Mouse (Mus musculus): Measurements from ENCODE around the gene Fam20b.

- TF ChIP-seq POLR2A (IDR thresholded peaks at IDR 0.05; ENCODE audit: borderline replicate concordance, insufficient read depth, low read length) = no peak
- no peak for TF ChIP-seq CTCF (IDR thresholded peaks at IDR 0.05; ENCODE audit: borderline replicate concordance, insufficient read depth, low read depth, low read length)
These were observed 14.1 kb upstream of the Fam20b start for GRCm38 (mm10) chr1:156732996-156733395.

Measured in cerebellum, adult 2 months (tissue).